Mouse (Mus musculus) urinary bladder, postnatal 25 days (tissue): ENCODE measurements around the gene Dvl2.
"Not testable (repeated sequence)": the region's sequence is repeated elsewhere in the genome, so short reads cannot be mapped to it uniquely, and the experiment has no call there.

ENCODE experiments used
- DNase-seq: peaks from one replicate; pipeline ENCODE4 v3.0.0; 2022; ENCODE audit warnings: low spot score

Dvl2 gene

GRCm38 (mm10) chr11:70010033-70010432 is 9.6 kb downstream of the Dvl2 start:
- no peak for DNase-seq

- DNase-seq = no peak
Measured at GRCm38 (mm10) chr11:70010548-70010947, 10.2 kb downstream of the Dvl2 start.

- no peak for DNase-seq
Measured at GRCm38 (mm10) chr11:70010961-70011360, 10.6 kb downstream of the Dvl2 start.

- DNase-seq = no peak
Measured at GRCm38 (mm10) chr11:70012931-70013330, 12.5 kb downstream of the Dvl2 start.

GRCm38 (mm10) chr11:70013408-70013807 is 13.0 kb downstream of the Dvl2 start:
- DNase-seq = no peak

DNA sequence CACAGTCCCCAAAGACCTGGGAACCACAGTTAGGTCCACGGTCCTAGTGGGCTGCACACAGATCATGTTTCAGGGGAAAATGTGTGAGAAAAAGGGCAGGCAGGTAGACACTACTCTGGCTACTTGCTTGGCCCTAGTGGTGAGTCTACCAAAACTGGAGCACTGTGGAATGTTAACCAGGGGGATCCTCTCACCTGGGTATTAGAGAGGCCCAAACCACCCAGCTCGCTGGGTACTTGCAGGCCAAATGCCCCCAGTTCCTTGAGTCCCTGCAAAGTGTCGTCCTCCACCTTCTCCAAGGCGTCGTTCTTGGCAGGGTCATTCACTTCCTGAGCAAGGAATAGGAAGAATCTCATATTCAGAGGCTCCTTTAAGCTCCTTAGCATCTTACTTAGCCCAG is 13.7 kb downstream of the Dvl2 start:
- DNase-seq = no peak

DNA sequence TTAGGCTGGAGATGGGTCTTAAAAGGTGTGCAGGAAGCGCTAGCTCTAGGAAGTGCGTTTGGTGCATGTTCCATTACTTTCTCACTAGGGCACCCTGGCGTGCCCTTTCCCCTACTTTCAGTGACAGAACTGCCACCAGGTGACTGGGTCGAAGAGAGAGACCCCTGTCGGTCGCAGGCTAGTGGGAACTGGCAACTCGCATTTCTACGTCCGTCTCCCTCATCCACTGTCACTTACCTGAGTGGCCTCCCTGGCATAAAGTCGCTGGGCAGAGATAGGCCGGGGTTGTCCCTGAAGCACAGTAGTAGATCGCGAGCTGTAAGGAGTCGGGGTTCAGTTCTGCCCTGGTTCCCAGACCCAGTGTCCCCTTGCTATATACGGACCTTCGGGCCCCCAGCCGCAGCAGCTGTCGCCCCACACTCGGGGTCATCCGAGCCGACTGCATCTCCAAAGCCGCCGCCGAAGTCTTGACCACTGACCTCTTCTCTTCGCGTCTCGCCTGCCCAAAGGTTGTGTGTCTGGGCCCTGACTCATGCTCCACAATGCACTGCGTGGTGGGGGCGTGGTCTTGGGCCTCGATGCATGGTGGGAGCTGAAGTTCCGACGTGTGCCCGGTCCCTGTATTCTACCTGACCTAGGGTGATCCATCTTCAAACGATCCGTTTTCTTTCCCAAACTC is 14.6 kb downstream of the Dvl2 start, which contains the start of gene Acadvl:
TSS of gene Acadvl (minus strand) at position 532 of the 679 bp plus-strand sequence.
- DNase-seq = peak; percentile 83

DNA sequence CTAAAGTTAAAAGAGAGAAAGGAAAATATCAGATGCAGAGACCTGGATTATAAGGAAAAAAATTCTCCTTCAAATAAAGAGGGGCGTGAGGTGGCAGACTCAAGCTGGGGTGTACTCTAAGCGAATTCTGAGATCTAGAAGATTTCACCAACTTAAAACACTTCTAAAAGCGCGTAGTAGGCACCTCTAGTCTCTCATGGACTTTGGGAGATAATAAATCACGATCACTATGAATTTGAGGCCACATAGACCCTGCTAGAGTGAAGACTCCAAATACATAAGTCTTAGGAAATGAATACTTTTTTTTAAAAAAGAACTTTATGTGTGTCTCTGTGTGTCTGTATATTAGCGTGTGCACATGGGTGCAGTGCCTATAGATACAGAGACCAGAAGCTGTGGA is 15.3 kb downstream of the Dvl2 start:
- no peak for DNase-seq

DNA sequence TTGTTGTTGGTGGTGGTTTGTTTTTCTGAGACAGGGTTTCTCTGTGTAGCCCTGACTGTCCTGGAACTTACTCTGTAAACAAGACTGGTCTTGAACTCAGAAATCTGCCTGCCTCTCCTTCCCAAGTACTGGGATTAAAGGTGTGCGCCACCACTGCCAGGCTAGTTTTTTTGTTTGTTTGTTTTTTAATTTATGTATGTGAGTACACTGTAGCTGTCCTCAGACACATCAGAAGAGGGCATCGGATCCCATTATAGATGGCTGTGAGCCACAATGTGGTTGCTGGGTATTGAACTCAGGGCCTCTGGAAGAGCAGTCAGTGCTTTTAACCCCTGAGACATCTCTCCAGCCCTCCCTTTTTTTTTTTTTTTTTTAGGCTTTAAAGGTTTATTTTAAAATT is 15.8 kb downstream of the Dvl2 start:
- not testable (repeated sequence) for DNase-seq

DNA sequence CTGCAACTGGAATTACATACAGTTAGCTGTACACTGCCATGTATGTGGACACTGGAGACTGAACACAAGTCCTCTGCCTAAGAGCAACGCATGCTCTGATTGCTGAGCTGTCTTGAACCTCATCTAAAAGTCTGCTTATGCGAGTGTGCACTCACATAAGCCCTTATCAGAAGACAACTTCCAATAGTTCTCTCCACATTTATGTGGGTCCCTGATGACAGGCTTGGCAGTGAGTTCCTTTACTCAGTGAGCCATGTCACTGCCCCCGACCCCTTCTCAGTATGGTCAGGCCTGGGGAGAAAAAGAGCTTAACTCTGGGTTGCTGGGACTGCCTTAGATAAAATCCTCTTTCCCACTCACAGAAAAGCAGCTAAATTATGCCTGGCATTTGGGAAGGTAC is 16.3 kb downstream of the Dvl2 start, which contains the start of gene Dlg4:
TSS of gene Dlg4 (plus strand) at position 274 of the 400 bp plus-strand sequence.
- DNase-seq = no peak

GRCm38 (mm10) chr11:70017199-70017767 is 16.9 kb downstream of the Dvl2 start:
- no peak for DNase-seq

DNA sequence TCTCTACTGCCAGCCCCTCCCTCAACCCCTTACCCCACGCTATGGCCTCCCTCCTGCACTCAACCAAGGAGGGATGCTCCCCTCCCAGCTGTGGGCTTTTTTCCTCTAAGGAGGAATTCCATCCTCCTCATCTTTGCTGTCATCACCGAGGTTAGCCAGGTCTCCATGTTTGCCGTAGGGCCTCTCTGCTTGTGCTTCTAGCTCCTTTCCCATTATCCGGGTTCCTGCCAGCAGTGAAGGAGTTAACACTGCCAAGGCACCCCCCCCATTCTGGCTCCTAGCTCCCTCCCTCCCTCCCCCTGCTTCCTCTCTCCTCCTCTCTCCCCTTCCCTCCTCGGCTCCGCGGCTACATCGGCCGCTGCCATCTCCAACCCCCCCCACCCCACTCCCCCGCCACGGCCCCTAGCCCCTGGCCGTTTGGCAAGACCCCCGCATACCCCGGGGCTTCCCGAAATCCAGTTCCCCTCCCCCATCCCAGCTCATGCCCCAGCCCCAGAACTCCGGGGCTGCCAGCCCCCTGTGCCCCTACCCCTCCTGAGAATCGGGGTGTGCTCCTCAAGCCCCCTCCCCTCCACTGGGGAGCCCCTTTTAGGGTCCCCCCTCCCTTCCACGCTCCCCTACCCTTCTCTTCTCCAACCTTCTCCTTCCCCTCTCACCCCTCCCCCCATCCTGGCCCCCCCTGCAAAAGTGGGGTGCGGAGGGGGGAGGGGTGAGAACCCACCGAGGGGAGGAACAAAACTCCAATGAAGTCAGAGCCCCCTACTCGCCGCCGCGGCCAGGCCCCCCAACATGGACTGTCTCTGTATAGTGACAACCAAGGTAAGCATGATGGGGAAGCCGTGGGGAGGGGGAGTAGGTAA is 18.0 kb downstream of the Dvl2 start:
- peak; percentile 35 for DNase-seq

- DNase-seq = no peak
Measured at GRCm38 (mm10) chr11:70019495-70020021, 19.2 kb downstream of the Dvl2 start.

DNA sequence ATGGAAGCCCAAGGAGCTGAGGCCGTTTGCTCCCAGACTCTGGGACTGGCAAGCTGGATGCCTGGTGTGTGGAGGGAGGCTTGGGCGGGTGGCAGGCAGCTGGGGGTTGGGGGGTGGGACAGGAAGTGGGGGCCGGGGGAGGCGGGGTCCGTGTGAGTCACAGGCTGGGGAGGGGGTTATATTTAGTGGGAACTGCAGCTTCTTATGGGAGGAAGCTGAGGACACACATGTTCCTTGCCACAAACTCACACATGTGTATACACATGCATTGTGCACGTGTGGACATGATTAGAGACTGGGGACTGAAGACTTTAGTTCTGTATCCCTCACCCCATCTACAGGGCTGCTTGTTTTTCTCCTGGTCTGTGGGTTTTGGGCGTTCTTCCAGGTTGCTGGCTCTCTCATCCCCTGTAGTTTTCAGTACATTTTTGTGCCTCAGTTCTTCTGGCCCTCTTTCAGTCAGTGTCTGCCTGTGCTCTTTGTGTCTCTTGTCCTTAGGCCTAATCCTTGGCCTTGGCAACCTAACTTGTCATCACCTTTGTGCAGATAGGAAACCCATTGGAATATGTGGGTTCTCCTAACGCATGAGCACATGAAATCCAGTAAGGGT is 19.7 kb downstream of the Dvl2 start:
- DNase-seq = no peak

- DNase-seq = peak; percentile 52
Measured at GRCm38 (mm10) chr11:70020731-70021263, 20.4 kb downstream of the Dvl2 start.

GRCm38 (mm10) chr11:70021264-70022132 is 21.1 kb downstream of the Dvl2 start:
- peak; percentile 94 for DNase-seq

GRCm38 (mm10) chr11:70023481-70024150 is 23.2 kb downstream of the Dvl2 start:
- no peak for DNase-seq

GRCm38 (mm10) chr11:70024151-70024514 is 23.7 kb downstream of the Dvl2 start:
- DNase-seq = no peak

- no peak for DNase-seq
Measured at GRCm38 (mm10) chr11:70026689-70027088, 26.3 kb downstream of the Dvl2 start.

- no peak for DNase-seq
Measured at GRCm38 (mm10) chr11:70027397-70027796, 27.0 kb downstream of the Dvl2 start.
